ENCODE assay signal across 20 mouse cellular contexts in the genomic region with DNA sequence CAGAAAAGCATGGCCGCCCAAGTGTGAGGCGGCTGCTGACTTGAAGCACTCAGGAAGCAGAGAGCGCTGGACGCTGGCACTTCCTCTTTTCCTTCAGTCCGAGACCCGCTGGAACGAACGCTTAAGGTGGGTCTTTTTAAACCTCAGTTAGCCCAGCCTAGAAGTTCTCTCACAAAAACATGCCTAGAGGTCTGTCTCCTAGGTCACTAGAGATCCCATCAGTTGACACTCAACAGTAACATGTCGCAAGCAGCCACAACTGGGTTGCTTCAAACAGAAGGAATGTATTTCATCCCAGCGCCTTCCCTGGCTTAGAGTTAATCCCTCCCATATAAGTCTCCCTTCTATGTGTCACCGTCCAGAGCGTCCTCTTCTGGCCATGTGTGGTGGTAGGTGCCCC. TPM values are rescaled to one million over a fixed set of nuclear protein-coding genes. Genes with fewer than 3 reads are reported as not detected.
"Had no signal": no experiment of that assay in that cellular context is flagged by ENCODE, and none has a peak within 500 bp of the region (broad histone marks: within the 10 kb centered on the region; RNA-seq: fewer than 3 reads in every experiment).

No protein-coding gene starts in this region.

- H3K36me3 ChIP-seq: limb, embryonic 10.5 days; limb, embryonic 13.5 days; liver, embryonic 12.5 days; liver, embryonic 15.5 days; lung, embryonic 15.5 days; midbrain, embryonic 10.5 days; neural tube, embryonic 13.5 days had no signal

- H3K27me3 ChIP-seq: limb, embryonic 13.5 days; liver, embryonic 12.5 days; liver, embryonic 15.5 days; lung, embryonic 15.5 days had no signal

- H3K27ac ChIP-seq: kidney, postnatal 0 days; layer of hippocampus, adult 2 months; limb, embryonic 10.5 days; limb, embryonic 13.5 days; liver, embryonic 12.5 days; liver, embryonic 15.5 days; lung, embryonic 15.5 days; midbrain, embryonic 10.5 days; neural tube, embryonic 13.5 days had no signal

- H3K4me3 ChIP-seq: layer of hippocampus, adult 2 months; limb, embryonic 10.5 days; limb, embryonic 13.5 days; liver, embryonic 12.5 days; liver, embryonic 15.5 days; lung, embryonic 15.5 days; megakaryocyte, embryonic 14.5 days; midbrain, embryonic 10.5 days; neural tube, embryonic 13.5 days had no signal

- H3K9ac ChIP-seq: limb, embryonic 13.5 days; liver, embryonic 12.5 days; liver, embryonic 15.5 days; lung, embryonic 15.5 days; neural tube, embryonic 13.5 days had no signal

- H3K9me3 ChIP-seq: limb, embryonic 10.5 days; limb, embryonic 13.5 days; liver, embryonic 12.5 days; liver, embryonic 15.5 days; lung, embryonic 15.5 days; midbrain, embryonic 10.5 days; neural tube, embryonic 13.5 days had no signal

- ATAC-seq: liver, embryonic 12.5 days had no signal

- H3K4me1 ChIP-seq: limb, embryonic 13.5 days; liver, embryonic 12.5 days; liver, embryonic 15.5 days; lung, embryonic 15.5 days had no signal

- DNase-seq: kidney, postnatal 25 days; layer of hippocampus, adult 9-11 months; liver; lung, adult 18-20 months; lung, postnatal 10 days; lung, postnatal 36 days; midbrain, embryonic 14.5 days; thymus, adult 18-20 months; thymus, postnatal 36 days had no signal

- H3K4me2 ChIP-seq: limb, embryonic 13.5 days; liver, embryonic 12.5 days; liver, embryonic 15.5 days; lung, embryonic 15.5 days; neural tube, embryonic 13.5 days had no signal

RNA-seq across cellular contexts. Expression of gene Esrrb, which starts 33.9 kb away (rescaled TPM):
- total RNA-seq: neutrophil, adult 5-6 weeks had no signal
